Mouse (Mus musculus): ENCODE data around the gene Zswim2.
"Not testable (repeated sequence)": the region's sequence is repeated elsewhere in the genome, so short reads cannot be mapped to it uniquely, and the experiment has no call there.

The Zswim2 gene

GRCm38 (mm10) chr2:83940931-83941361 lies at the start of gene Zswim2:
Gene Zswim2 (minus strand): TSS chr2:83941228.
- DNase-seq, result peak; percentile 67 to 76

- not testable (repeated sequence) for DNase-seq
These were observed 49.2 kb upstream of the Zswim2 start, which contains the start of gene Gm13691 for GRCm38 (mm10) chr2:83990253-83990652. Gene Gm13691 (plus strand): TSS chr2:83990553.

GRCm38 (mm10) chr2:83984443-83984842 lies 43.4 kb upstream of the Zswim2 start, which contains the start of gene Gm13697:
Gene Gm13697 (plus strand): TSS chr2:83984743.
- DNase-seq, result not testable (repeated sequence)

GRCm38 (mm10) chr2:83978633-83979032 lies 37.6 kb upstream of the Zswim2 start, which contains the start of gene Gm13694:
Gene Gm13694 (plus strand): TSS chr2:83978933.
- DNase-seq, result not testable (repeated sequence)

- not testable (repeated sequence) for DNase-seq
These were observed 31.8 kb upstream of the Zswim2 start, which contains the start of gene Gm13696 for GRCm38 (mm10) chr2:83972823-83973222. Gene Gm13696 (plus strand): TSS chr2:83973123.

- DNase-seq, result not testable (repeated sequence)
These were observed 26.0 kb upstream of the Zswim2 start, which contains the start of gene Gm13695 for GRCm38 (mm10) chr2:83967013-83967412. Gene Gm13695 (plus strand): TSS chr2:83967313.

GRCm38 (mm10) chr2:83961203-83961602 lies 20.2 kb upstream of the Zswim2 start, which contains the start of gene Gm13693:
Gene Gm13693 (plus strand): TSS chr2:83961503.
- DNase-seq, result not testable (repeated sequence)

- DNase-seq, result not testable (repeated sequence)
These were observed 14.4 kb upstream of the Zswim2 start, which contains the start of gene Gm13698 for GRCm38 (mm10) chr2:83955393-83955792. Gene Gm13698 (plus strand): TSS chr2:83955693.

- no peak for DNase-seq
These were observed 764 bp upstream of the Zswim2 start for GRCm38 (mm10) chr2:83941792-83942191.

- peak in 1 of 2 experiments; percentile 2 for DNase-seq
These were observed 350 bp upstream of the Zswim2 start for GRCm38 (mm10) chr2:83941378-83941777.

GRCm38 (mm10) chr2:83929478-83930088 lies 11.4 kb downstream of the Zswim2 start:
- no peak for DNase-seq

GRCm38 (mm10) chr2:83901896-83902540 lies 39.0 kb downstream of the Zswim2 start:
- no peak for DNase-seq

- DNase-seq, result no peak
These were observed 47.3 kb downstream of the Zswim2 start for GRCm38 (mm10) chr2:83893701-83894100.

GRCm38 (mm10) chr2:83883850-83884420 lies 57.1 kb downstream of the Zswim2 start:
- peak in 1 of 2 experiments; percentile 14 for DNase-seq
